Mouse (Mus musculus) liver, adult 2 months (tissue): Measurements from ENCODE around the gene BC107364. TPM values are rescaled to one million over a fixed set of nuclear protein-coding genes. Genes with fewer than 3 reads are reported as not detected.
"Not testable (repeated sequence)": the region's sequence is repeated elsewhere in the genome, so short reads cannot be mapped to it uniquely, and the experiment has no call there.

Source experiments
- DNase-seq: peaks from one replicate; pipeline ENCODE4 v3.0.0-alpha.2; 2011; ENCODE audit warnings: low read depth, low spot score; ENCODE audit errors: extremely low read depth
- H3K27ac ChIP-seq: fragments of 200-500 bp; replicated peaks from 2 replicates; pipeline ENCODE4 v1.5.1; 2012; ENCODE audit warnings: low read depth, mild to moderate bottlenecking, control low read depth, inconsistent platforms, low read length; ENCODE audit not compliant: insufficient read depth
- H3K27me3 ChIP-seq: fragments of 200-500 bp; 2 replicates; pipeline ENCODE4 v1.6.1; 2012; ENCODE audit warnings: mild to moderate bottlenecking, moderate library complexity, low read length, inconsistent platforms; ENCODE audit not compliant: control insufficient read depth, insufficient read depth
- H3K36me3 ChIP-seq: fragments of 200-500 bp; 2 replicates; pipeline ENCODE4 v1.6.1; 2012; ENCODE audit warnings: low read length, inconsistent platforms; ENCODE audit not compliant: control insufficient read depth, insufficient read depth
- H3K4me1 ChIP-seq: fragments of 200-500 bp; 2 replicates; pipeline ENCODE4 v1.6.1; 2011; ENCODE audit warnings: low read length; ENCODE audit not compliant: control insufficient read depth, insufficient read depth
- H3K4me3 ChIP-seq: fragments of 200-500 bp; 2 replicates; pipeline ENCODE4 v1.5.1; 2011; ENCODE audit warnings: low read depth, mild to moderate bottlenecking, control low read depth, low read length, moderate library complexity; ENCODE audit not compliant: insufficient read depth
- H3K79me2 ChIP-seq: fragments of 200-500 bp; 2 replicates; pipeline ENCODE4 v1.6.1; 2012; ENCODE audit warnings: inconsistent platforms, mild to moderate bottlenecking, low read length, moderate library complexity; ENCODE audit not compliant: control insufficient read depth, insufficient read depth
- H3K9ac ChIP-seq: fragments of 200-500 bp; 2 replicates; pipeline ENCODE4 v1.6.1; 2012; ENCODE audit warnings: low read depth, mild to moderate bottlenecking, control low read depth, inconsistent platforms, low read length
- CTCF ChIP-seq: fragments of 200-500 bp; IDR thresholded peaks from 2 replicates; pipeline ENCODE4 v1.5.1; 2011; ENCODE audit warnings: low read depth, low read length, control low read depth
- POLR2A ChIP-seq: fragments of 200-500 bp; IDR thresholded peaks from 2 replicates; pipeline ENCODE4 v1.6.1; 2011; ENCODE audit warnings: low read length, control low read depth; ENCODE audit not compliant: insufficient read depth; ENCODE audit errors: extremely low read depth
- WGBS: fragments of 180-500 bp; shearing (Covaris S2); methylation state at CpG from one replicate; pipeline ENCODE4 v1.1.7; 2018; 5-methylcytosine and 5-hydroxymethylcytosine counted together
- polyA plus RNA-seq: library from polyadenylated mRNA; depleted of rRNA; stranded (reverse); fragments of >200 nt; gene quantifications from 2 replicates; pipeline ENCODE4 v1.2.3, GENCODE M21; 2012
- total RNA-seq: library from RNA; depleted of rRNA; stranded (reverse); fragments of >200 nt; gene quantifications from 2 replicates; pipeline ENCODE4 v1.2.3, GENCODE M21; 2014

BC107364 gene
- total and polyA plus RNA-seq, 2 experiments: not detected

DNA sequence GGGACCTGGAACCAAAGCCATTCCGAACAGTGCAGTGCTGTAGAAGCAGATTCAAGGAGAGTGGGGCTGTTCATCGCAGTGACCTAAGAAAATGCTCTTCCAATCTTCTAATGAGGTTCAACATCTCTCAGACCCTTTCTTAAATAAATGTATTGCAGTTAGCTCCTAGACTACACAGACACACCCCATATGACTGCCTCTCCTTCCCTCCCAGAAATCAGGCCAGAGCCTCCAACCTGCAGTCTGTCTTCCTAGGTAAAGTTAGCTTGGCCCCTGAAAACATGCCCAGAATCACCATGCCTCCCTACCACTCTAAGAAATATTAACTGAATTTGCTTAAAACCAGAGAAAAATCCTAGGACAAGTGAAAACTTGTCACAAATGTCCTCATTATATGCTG, 33.3 kb upstream of the BC107364 start:
- DNase-seq: no peak
- WGBS: 94% methylated on average over 2 of the region's 2 CpGs
- H3K79me2 ChIP-seq: no peaks in the 10 kb centered on the region
- peaks cover 5% of the 10 kb centered on the region; the same call in 1 of the 2 replicates for H3K4me1 ChIP-seq
- no peaks in the 10 kb centered on the region for H3K36me3 ChIP-seq
- no peak overlapping the region for H3K9ac ChIP-seq
- no peak overlapping the region for H3K27ac ChIP-seq
- no peaks in the 10 kb centered on the region for H3K27me3 ChIP-seq
- H3K4me3 ChIP-seq: no peak overlapping the region
- no peak for TF ChIP-seq POLR2A
- no peak for TF ChIP-seq CTCF

GRCm38 (mm10) chr3:96484921-96485320, 32.8 kb upstream of the BC107364 start:
- no peak overlapping the region for H3K9ac ChIP-seq

DNA sequence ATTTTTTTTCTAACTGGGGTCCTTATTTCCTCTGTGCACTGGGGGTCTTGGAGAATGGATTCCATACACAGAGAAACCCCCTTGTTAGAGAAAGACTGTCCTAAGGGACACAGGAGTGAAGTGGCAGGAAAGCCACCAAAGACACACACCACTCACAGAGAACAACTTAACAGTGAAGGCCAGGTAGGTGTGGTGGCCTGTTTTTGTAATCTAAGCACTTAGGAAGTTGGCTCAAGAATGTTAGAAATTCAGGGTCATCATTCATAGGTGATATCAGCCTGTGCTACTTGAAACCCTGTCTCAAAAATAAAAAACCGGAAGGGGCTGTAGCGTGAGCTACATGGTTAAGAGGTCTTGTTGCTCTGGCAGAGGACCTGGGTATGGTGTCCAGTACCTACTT, 31.8 kb upstream of the BC107364 start:
- H3K27me3 ChIP-seq: no peaks in the 10 kb centered on the region
- no peak overlapping the region for H3K27ac ChIP-seq
- TF ChIP-seq POLR2A: no peak
- no peak for TF ChIP-seq CTCF
- no peak overlapping the region for H3K9ac ChIP-seq
- WGBS: 98% methylated on average over 2 of the region's 2 CpGs
- H3K36me3 ChIP-seq: no peaks in the 10 kb centered on the region
- no peak for DNase-seq
- peaks cover 5% of the 10 kb centered on the region; the same call in 1 of the 2 replicates for H3K4me1 ChIP-seq
- no peaks in the 10 kb centered on the region for H3K79me2 ChIP-seq
- H3K4me3 ChIP-seq: no peak overlapping the region

More at GRCm38 (mm10) chr3:96484921-96485320, 32.8 kb upstream of the BC107364 start:
- no peak for DNase-seq
- no peak for TF ChIP-seq CTCF
- no peak for TF ChIP-seq POLR2A
- 95% methylated on average over 4 of the region's 4 CpGs for WGBS
- H3K27ac ChIP-seq: no peak overlapping the region
- H3K4me1 ChIP-seq: peaks cover 5% of the 10 kb centered on the region; the same call in 1 of the 2 replicates
- no peak overlapping the region for H3K4me3 ChIP-seq
- H3K36me3 ChIP-seq: no peaks in the 10 kb centered on the region
- no peaks in the 10 kb centered on the region for H3K79me2 ChIP-seq
- H3K27me3 ChIP-seq: no peaks in the 10 kb centered on the region

DNA sequence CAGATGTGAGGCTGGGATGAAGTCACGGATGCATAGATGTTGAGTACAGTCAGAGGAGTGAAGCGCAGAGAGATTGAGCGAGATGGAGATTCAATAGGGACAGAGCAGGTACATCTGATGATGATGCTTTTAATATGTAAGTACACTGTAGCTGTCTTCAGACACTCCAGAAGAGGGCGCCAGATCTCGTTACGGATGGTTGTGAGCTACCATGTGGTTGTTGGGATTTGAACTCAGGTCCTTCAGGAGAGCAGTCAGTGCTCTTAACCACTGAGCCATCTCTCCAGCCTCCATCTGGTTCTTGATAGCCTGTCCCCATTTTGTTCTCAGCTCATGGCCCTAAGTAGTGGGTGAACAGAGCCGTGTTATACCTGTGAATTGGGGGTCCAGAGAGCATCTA, 30.9 kb upstream of the BC107364 start:
- DNase-seq, H3K9ac ChIP-seq, H3K4me1 ChIP-seq, H3K79me2 ChIP-seq, H3K27me3 ChIP-seq, H3K4me3 ChIP-seq, H3K36me3 ChIP-seq, H3K27ac ChIP-seq: not testable (repeated sequence)
- peak; percentile 15; the same call in 1 of the 2 replicates for TF ChIP-seq CTCF
- 68% methylated on average over 7 of the region's 7 CpGs for WGBS

DNA sequence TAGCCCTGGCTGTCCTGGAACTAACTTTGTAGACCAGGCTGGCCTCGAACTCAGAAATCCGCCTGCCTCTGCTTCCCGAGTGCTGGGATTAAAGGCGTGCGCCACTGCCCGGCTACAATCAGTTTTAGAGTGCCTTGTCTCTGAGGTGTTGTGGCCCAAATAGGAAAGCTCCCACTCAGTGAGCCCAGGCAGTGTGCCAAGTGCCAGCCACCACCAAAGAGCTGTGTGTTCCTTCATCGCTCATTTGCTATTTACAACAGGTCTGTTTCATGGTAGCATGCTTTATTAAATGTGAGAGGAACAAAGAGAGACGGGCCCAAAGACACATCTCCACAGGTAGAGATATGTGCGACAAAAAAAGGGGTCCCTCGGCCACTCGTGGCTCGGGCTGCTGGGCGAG, 30.3 kb upstream of the BC107364 start:
- H3K27me3 ChIP-seq: no peaks in the 10 kb centered on the region
- no peaks in the 10 kb centered on the region for H3K79me2 ChIP-seq
- no peaks in the 10 kb centered on the region for H3K36me3 ChIP-seq
- TF ChIP-seq CTCF (no peak), POLR2A (no peak)
- WGBS: 94% methylated on average over 13 of the region's 13 CpGs
- H3K9ac ChIP-seq: no peak overlapping the region
- peaks cover 2% of the 10 kb centered on the region; the same call in 1 of the 2 replicates for H3K4me1 ChIP-seq
- no peak overlapping the region for H3K4me3 ChIP-seq
- DNase-seq: no peak
- no peak overlapping the region for H3K27ac ChIP-seq

GRCm38 (mm10) chr3:96481856-96482255, 29.8 kb upstream of the BC107364 start:
- Histone ChIP-seq H3K4me1 (no peaks in the 10 kb centered on the region), H3K4me3 (no peak overlapping the region), H3K9ac (no peak overlapping the region), H3K27me3 (no peaks in the 10 kb centered on the region), H3K79me2 (no peaks in the 10 kb centered on the region), H3K27ac (no peak overlapping the region), H3K36me3 (no peaks in the 10 kb centered on the region)
- DNase-seq: no peak
- WGBS: 90% methylated on average over 3 of the region's 3 CpGs
- TF ChIP-seq CTCF: no peak
- TF ChIP-seq POLR2A: no peak
